Mouse (Mus musculus): Measurements from ENCODE around the gene Nbdy.

Nbdy gene

GRCm38 (mm10) chrX:153723110-153723916, at the start of gene Nbdy:
Gene Nbdy, plus strand, starts transcription at chrX:153723590.
- no peak for DNase-seq (ENCODE audit: low read depth, low spot score)

DNA sequence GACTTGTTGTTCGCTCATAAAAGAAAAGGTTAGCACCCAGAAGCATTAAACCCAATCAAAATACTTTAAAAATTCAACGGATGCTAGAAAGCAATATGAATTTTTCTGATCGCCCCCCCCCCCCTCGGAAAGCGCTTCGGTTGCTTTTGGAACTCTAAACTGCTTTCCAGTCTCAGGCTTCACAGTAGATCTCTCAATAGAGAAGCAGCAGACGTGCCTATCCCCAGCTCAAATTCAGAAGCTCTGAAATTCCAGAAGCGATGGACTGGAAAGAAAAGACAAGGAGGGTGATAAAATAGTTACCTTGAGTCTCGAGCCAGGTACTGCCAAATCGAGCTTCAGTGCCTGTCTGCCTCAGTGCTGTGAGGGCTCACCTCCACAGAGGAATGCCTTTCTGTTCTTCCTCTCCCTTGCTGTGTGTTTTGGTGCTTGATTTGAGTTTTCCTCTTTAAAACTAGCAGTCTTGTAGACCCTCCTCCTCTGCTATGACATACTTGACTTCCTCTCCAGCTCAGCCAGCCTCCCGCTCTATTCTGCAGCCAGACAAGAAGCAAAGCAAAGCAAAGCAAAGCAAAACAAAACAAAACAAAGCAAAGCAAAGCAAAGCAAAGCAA, 27.5 kb upstream of the Nbdy start, which contains the start of gene Kctd12b:
Kctd12b (minus strand) TSS at position 610 of the 614 bp plus-strand sequence.
- no peak for DNase-seq (ENCODE audit: low read depth, low spot score)

DNA sequence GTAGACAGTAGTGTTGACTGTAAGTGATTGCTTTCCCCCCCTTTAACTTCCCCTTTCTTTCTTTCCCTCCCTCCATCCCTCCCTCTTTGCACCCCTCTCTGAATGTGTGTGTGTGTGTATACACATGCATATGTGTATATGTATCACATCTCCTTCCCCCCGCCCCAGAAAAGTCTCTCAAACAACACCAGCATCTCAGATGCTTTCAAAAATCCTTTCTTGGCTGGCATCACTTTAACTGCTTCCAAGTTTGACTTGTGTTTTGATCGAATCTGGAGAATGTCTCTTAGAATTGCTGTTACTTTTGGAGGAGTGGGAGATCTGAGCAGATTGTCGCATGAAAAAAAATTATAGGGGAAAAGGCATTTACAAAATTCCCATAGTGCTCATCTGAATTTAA, 22.9 kb upstream of the Nbdy start:
- DNase-seq (ENCODE audit: low read depth, low spot score) = no peak

- DNase-seq (ENCODE audit: low read depth, low spot score) = no peak
These were observed 15.7 kb upstream of the Nbdy start for GRCm38 (mm10) chrX:153707735-153708134.

DNA sequence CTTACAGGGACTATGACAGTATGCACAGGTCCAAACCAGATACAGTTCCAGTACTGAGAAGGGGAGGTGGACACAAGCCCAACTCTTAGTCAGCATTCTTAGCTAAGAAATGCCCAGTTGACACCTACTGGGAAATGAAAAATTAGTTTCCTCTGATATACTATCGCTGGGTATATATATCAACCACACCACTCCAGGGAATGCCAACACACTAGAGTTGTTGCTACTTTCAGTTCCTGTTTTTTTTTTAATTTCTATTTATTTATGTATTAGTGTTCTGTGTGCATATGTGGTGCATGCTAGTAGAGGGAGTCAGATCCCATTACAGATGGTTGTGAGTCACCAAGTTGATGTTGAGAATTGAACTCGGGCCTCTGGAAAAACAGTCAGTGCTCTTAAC, 6.7 kb upstream of the Nbdy start:
- DNase-seq (ENCODE audit: low read depth, low spot score) = no peak

DNA sequence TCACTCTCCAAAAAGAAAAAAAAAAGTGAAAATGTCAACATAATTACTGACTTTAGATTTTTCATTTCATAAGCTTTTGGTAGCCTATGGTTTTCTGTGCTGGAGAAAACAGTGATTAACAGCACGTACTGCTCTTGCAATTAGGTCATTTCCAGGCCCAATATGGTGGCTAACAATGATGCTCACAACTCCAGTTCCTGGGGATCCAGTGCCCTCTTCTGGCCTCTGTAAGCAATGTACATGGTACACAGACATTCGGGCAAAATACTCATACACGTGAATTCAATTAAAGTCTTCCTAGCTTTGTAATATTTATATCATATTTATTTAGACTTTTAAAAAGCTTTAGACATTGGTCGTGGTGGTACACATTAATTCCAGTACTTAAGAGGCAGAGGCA, 3.8 kb upstream of the Nbdy start:
- peak; percentile 3 for DNase-seq (ENCODE audit: low read depth, low spot score)

GRCm38 (mm10) chrX:153724400-153724799, 1.0 kb downstream of the Nbdy start:
- DNase-seq (ENCODE audit: low read depth, low spot score) = no peak

DNA sequence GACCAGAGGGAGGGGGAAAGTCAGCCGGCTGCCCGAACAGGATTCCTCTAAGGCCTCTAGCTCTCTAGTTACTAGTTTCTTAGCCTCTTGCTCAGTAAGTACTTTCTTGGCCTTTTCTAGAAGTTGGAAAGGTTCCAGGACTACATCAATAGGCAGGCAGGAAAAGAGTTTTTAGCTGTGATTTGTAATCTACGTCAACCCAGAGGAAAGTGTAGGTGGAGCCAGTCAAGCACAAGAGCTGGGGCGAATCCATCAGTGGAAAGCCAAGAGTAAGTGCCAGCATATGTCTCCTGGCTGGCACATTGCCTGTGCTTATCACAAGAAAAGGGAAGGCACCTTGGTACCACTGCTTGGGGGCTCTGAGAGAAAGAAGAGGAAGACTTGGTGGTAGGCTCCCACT, 12.3 kb downstream of the Nbdy start:
- no peak for DNase-seq (ENCODE audit: low read depth, low spot score)

DNA sequence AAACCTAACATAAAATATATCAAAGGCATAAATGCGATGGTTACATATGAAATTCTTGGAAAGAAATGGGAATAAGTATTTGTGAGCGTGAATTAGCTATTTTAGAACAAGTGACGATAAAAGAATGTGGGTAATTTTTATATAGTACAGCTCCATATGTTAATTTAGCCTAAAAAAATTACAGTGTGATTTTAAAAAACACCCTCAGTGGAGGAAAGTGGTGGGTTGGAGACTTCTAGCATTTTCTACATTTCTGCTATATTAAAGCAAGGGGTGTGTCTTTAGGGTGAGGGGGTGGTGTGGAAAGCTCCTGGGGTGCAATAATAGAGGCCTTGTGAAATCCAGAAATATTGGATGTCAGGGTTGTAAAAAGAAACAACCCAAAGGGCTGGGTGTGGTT, 19.1 kb downstream of the Nbdy start:
- DNase-seq (ENCODE audit: low read depth, low spot score) = no peak

GRCm38 (mm10) chrX:153749230-153749629, 25.8 kb downstream of the Nbdy start:
- DNase-seq (ENCODE audit: low read depth, low spot score) = peak; percentile 3

Measured in A20 (cell line).